Mouse (Mus musculus): ENCODE data around the gene Paqr9. TPM values are rescaled to one million over a fixed set of nuclear protein-coding genes. Genes with fewer than 3 reads are reported as not detected.

Paqr9 gene
- total RNA-seq, 2 experiments from 2014 or later: 51.9 to 53.2 TPM

DNA sequence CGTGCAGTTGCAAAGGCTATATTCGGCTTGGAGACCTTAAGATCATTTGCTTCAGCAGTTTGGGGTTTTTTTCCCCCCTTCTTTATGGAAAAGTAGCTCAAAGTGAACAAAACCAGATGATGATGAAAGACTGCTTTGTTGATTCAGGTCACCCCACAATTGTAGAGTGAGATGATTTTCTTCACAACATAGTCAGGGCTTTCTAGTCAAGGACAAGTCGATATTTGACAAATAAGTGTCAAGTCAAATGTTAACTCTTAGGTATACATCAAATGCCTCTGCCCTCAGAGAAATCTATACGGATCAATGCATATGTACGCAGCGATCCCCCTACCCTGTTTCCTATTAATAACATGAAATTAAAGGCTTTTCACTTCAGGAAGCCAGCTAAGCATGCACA is 17.0 kb upstream of the Paqr9 start:
- DNase-seq (ENCODE audit: extremely low spot score in 1 of 2, low spot score in 1 of 2): no peak

DNA sequence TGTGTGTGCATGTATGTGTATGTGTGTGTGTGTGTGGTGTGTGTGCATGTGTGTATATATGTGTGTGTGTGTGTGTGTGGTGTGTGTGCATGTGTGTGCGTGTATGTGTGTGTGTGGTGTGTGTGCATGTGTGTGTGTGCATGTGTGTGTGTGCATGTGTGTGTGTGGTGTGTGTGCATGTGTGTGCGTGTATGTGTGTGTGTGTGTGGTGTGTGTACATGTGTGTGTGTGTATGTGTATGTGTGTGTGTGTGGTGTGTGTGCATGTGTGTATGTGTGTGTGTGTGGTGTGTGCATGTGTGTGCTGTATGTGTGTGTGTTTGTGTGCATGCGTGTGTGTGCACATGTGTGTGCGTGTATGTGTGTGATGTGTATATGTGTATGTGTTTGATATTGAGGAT is 14.9 kb upstream of the Paqr9 start:
- DNase-seq (ENCODE audit: extremely low spot score in 1 of 2, low spot score in 1 of 2): no peak

DNA sequence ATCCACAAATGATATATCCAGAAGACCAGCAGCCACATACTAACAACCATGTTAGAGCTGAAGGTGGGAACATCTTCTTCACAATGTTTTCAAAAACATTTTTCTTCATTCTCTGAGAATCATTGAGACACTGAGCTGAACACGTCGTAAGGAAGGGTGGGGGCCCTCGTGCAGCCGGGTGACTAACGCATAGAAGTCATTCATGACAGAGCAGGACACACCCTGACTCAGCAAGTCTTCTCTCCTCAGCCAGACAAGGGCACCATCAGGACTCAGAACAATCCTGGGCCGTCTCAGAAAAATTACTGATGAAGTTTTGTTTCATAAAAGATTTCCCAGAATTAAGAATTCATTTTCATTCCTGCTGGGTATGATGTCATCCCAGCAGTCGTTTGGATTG is 12.8 kb upstream of the Paqr9 start:
- no peak for DNase-seq (ENCODE audit: extremely low spot score in 1 of 2, low spot score in 1 of 2)

DNA sequence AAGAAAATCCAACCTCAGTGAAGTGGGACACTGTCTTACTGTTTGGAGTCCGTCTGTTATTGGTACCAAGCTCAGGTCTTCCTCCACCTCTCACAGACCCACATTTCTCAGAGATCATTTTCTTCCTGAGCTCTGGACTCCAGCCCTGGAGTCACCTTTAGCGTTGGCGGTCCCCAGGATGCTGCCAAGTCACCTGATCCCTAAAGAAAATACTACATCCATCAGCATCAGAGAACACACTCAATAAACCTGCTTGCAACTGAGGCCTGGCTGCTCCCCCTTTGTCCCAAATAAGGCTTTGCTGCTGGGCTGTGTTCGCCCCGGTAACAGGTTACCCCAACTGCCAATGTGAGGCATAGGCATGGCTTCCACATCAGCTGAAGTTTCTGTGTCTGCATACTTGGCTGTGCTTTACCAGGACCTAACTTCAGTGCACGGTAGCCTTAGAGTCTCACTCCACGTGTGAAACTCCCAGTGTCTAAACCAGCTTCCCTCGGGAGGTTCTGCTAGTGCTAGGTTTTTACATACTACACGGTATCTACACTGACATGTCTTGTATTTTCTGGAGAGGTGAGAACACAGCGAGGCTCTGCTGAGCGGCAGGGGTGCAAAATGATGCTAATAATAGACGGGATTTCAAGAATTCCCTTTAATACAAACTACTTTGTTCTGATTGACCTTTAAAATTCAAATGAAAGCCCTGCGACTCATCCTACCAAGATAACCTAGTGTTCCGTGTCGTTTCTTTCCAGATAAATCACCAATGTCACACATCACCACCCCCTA is 9.6 kb upstream of the Paqr9 start:
- no peak for DNase-seq (ENCODE audit: extremely low spot score in 1 of 2, low spot score in 1 of 2)

DNA sequence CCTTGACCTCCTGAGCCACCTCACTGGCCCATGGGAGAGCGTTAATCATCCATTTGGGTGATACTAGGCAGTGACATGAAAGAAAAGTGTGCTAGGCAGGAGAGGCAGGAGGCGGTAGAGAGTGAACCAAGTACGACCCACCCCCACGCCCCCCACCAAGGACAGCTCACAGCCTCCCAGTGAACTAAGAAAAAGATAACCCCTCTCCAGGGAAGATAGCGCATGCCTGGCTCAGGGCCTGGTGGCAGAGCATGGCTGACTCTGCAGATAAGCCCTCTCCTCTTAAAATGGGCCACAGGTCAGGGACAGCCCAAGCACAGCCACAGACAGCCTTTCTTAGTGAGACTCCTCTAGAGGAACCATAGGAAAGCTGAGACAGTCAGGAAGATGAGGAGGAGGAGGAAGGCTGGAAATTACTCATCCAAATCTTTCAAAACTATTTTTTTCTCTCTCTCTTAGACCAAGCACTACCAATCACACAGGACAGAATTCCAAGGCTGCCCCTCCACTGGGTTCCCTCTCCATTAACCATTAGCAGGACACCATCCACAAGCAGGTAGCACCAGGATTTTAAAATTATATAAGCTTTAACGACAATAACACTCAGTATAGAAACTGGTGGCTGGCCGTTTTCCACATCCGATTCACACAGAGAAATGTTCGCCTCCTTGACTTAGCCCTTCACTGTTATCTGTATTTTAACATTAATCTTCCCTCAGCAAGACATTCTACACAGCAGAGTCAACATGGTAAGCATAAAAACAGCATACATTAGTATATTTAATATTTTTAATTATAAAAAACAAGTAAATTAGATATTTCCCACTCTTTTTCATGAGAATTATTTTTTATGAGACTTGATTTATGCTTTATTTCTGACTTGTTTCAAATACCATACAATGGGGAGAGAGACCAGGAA is 8.3 kb upstream of the Paqr9 start:
- DNase-seq (ENCODE audit: extremely low spot score in 1 of 2, low spot score in 1 of 2): no peak

DNA sequence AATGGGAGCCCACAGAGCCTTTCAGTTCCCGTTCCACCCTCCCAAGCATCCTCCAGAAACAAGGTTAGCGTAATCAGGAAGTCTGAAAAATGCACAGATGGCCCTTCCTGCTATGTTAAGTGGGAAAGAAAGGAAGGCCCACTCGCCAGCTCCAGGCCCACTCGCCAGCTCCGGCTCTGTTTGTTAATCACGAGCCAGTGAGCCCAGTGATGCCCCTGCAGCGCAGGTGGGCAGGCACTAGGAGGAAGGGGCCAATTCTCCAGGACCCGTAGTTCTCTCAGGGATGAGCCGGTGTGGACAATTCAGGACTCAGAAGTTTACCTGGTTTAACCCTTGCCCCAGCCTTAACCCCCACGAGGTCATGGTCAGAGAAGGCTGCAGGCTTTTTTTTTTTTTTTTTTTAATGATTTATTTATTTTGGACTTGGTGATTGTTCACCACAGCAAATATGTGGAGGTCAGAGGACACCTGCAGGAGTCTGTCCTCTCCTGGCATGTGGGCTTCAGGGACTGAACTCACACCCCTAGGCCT is 7.2 kb upstream of the Paqr9 start:
- no peak for DNase-seq (ENCODE audit: extremely low spot score in 1 of 2, low spot score in 1 of 2)

DNA sequence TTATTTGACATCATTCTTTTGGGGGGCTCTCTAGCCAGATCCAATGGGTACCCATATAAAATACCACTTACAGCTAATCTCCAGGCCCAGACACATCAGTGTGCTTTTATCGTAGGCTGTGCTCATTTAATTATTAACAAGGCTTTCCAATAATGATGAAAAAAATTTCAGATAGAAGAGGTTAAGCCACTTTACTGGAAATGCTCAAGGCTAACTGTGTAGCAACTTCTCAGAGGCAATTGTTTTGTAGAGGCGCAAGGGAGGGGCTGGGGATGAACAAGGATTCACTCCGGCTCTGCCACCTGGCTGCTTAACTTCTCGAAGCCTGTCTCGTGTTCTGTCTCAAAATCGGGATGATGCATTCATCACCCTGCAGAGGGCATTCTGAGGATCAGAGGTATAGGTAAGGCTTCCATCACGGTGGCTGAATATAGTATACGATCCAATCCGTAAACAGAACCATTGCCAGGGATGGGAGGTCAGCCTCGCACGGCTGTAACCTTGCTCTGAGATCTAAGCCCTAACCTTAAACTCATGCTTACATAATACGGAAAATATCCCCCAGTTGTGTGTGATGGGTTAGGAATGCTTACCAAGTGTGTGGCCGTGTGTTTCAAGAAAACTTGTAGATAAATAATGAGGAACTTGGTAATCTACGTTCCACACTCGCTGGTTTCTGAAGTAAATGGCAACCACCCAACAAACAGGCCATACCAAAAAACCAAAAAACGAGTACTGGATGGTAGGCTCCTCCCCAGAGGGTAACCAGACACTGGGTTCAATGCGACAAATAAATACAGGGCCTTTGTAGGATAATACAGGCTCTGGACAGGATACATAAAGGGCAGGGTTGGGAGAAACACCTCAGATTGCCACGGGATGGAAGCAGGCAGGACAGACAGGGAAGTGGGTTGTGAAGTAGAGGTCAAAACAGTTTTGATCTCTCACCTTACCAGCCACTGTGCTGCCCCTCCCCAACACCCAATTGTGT is 4.9 kb upstream of the Paqr9 start:
- no peak for DNase-seq (ENCODE audit: extremely low spot score in 1 of 2, low spot score in 1 of 2)

DNA sequence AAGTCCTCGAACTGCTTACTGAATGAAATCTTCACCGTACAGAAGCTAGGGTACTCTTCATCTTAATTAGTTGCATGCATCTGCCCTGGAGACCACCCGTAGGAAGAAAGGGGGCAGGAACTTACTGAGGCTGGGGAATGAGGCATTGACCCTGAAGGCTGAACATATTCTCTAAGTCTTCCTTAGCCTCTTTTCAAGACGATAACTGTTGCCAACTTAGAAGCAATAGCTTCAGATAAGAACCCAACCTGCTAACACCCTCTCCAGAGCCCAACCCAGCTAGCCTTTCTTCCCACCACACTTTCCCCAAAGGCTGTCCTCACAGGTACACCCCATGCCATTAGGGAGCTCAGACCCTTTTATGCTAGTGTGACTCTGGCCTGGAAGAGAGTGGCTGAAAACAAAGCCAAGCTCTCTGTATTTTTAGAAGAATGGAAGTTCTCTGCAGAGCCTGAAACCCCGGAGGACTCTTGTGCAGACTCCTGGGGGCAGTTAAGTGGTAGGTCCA is 4.2 kb upstream of the Paqr9 start:
- DNase-seq (ENCODE audit: extremely low spot score in 1 of 2, low spot score in 1 of 2): no peak

DNA sequence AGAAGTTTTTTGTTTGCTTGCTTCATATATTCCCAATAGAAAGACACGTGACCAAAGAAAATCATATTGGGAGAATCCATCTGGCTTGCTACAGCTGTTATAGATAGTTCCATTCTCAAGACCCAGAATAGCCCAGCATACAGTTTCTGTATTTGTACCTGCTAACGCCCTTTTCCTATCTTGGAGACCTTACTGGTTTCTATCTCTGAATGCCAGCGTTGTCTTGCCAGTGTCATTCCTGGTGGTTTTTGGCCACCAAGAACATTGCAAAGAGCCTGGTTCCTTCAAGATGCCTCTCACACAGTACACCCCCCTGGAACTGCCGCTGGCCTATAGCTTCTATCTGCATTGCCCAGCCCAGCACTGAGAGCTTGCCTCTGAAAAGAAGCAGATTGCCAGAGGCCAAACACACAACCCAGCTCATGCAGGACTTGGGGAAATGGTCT is 3.4 kb upstream of the Paqr9 start:
- DNase-seq (ENCODE audit: extremely low spot score in 1 of 2, low spot score in 1 of 2): no peak

DNA sequence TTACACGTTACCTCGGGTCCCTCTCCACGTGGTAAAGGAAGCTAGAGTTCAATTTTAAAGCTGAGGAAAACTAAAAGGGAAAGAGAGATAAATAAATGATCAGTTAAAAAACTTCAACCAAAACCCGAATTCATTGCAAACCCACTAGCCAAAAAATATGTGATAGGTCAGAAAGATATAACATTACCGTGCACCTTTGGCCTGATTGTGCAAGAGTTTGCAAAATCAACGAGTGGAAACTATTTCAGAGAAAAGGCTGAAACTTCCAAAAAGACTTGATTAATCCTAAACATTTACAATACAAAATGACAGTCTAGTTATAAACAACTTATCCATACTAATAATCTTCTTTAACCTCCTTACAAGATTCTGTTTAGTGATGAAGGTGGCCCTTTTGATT is 1.7 kb upstream of the Paqr9 start:
- DNase-seq (ENCODE audit: extremely low spot score in 1 of 2, low spot score in 1 of 2): no peak

DNA sequence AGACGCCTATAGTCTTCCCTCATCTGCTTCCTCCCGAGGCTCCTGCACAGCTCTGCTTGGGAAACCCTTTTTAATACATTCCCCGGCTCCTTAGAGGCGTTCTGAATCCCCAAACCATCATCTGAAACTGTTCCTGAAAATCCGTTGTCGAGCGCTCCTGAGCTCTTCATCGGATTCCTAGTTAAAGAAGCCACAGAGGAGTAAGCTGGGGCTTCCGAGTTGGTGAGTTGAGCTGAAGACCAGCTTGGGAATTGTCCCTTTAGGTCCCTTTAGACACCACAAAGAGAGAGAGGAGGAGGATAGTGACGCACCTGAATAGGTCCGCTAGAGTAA is 765 bp upstream of the Paqr9 start:
- no peak for DNase-seq (ENCODE audit: extremely low spot score in 1 of 2, low spot score in 1 of 2)

DNA sequence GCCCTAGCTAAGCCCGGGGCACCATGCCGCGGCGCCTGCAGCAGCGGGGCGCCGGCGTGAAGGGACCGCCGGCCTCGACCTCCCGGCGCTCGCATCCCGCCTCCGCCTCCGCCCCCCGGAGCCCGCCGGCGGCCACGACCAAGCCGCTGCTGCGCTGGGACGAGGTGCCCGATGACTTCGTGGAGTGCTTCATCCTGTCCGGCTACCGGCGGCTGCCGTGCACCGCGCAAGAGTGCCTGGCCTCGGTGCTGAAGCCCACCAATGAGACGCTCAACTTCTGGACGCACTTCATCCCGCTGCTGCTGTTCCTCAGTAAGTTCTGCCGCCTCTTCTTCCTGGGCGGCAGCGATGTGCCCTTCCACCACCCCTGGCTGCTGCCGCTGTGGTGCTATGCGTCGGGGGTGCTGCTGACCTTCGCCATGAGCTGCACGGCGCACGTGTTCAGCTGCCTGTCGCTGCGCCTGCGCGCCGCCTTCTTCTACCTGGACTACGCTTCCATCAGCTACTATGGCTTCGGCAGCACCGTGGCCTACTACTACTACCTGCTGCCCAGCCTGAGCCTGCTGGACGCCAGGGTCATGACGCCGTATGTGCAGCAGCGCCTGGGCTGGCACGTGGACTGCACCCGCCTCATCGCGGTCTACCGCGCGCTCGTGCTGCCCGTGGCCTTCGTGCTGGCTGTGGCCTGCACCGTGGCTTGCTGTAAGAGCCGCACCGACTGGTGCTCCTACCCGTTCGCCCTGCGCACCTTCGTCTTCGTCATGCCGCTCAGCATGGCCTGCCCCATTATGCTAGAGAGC is 679 bp downstream of the Paqr9 start:
- DNase-seq (ENCODE audit: extremely low spot score in 1 of 2, low spot score in 1 of 2): peak; percentile 47 to 51

DNA sequence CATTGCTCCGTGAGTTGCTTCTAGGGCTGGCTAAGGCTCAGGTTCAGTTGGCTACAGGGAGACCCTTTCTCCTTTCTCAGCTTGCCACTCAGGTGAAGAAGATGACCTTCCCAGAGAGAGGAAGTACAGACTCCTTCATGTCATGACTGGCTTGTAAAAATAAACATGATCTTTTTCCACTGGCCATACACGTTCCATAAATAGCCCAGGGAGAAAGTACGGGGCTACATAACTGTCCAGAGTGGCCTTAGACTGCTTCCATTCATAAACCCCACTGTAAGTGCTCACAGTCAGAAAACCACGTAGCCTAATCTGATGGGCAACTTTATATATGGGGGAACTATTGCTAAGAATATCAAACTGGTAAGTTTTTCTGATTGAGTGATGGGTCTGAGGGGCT is 4.6 kb downstream of the Paqr9 start:
- DNase-seq (ENCODE audit: extremely low spot score in 1 of 2, low spot score in 1 of 2): no peak

DNA sequence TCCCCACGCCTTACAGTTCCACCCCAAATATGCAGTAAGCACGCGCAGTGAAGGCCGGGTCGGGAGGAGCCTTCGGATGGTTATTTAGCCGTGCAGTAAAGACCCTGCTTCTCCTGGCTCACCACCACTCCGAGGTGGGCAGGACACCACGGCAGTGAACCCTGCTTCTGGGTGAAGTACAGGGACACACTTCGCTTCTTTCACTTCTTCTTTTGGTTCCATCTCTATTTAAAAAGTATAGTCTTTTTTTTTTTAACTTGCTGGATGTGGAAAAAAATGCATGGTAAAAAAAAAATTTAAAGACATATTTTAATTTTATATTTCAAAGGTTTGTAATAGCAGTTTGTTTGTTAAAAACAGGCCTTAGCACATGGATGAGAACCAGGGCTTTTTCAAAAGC is 6.9 kb downstream of the Paqr9 start:
- no peak for DNase-seq (ENCODE audit: extremely low spot score in 1 of 2, low spot score in 1 of 2)

DNA sequence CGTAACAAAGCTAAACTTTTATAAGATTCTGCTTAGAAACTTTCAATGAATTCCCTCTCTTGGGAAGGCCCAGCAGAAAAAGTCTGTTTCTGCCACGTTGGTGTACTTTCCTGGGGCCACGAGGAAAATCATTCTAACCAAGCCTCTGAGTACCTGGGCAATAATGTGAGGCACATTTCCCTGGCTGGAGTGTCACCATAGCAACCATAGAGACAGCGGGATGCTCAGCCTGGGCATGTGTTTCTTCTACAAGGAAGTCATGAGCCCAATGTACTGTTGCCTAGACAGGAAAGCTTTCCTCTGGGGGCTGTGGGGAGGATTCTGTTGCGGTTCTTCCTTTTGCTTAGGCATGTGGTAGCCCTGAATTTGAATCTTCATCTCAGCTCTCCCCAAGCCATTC is 7.5 kb downstream of the Paqr9 start:
- DNase-seq (ENCODE audit: extremely low spot score in 1 of 2, low spot score in 1 of 2): no peak

DNA sequence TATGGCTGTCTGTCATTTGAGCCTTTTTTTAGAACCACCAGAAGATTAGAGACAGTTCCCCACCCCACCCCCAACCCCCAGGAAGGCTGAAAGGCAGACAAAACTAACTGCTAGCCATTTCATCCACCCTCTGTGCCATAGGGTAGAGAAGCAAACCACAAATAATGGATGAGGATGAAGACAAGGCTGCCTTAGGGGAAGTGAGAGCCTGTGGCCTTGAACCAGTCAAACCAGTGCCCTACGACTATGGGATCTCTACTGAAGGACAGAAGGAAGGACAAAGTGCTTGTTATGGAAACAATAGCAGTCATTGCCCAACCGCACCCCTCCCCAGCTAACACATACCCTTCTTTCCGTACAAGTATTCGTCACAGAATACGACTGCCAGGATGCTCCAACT is 9.8 kb downstream of the Paqr9 start:
- DNase-seq (ENCODE audit: extremely low spot score in 1 of 2, low spot score in 1 of 2): no peak

DNA sequence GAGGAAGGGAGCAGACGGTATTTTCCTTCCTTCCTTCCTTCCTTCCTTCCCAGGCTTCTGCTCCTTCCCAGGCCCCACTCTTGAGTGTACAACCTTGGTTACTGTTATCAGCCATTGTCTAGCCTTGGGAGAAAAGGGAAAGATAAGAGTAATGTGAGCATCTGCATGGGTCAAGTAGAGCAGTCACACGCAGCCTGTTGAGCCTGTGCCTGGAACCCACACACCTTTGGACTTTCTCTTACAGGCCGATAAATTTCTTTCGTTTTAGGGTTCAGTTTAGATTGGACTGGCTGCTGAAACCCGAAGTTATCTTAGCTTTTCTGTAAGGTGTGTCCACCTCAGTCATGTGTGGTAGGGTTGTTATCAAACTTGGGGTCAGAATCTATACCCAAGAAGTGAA is 10.5 kb downstream of the Paqr9 start:
- no peak for DNase-seq (ENCODE audit: extremely low spot score in 1 of 2, low spot score in 1 of 2)

DNA sequence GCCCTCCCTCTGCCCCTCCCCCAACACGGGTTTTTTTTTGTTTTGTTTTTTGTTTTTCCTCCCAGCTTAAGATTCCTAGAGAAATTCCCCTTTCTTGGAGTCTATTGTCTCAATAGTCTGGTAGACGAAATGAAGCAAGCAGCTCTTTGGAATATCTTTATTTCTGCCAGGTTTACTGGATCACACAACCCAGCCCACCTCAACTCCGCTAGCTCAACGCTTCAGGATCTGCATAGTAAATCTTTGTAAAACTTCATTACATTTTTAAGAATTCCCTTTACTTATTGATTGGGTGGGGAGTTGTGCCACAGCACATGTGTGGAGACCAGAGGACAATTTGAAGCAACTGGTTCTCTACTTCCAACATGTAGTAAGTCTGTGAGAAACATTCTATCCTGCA is 11.1 kb downstream of the Paqr9 start:
- no peak for DNase-seq (ENCODE audit: extremely low spot score in 1 of 2, low spot score in 1 of 2)

DNA sequence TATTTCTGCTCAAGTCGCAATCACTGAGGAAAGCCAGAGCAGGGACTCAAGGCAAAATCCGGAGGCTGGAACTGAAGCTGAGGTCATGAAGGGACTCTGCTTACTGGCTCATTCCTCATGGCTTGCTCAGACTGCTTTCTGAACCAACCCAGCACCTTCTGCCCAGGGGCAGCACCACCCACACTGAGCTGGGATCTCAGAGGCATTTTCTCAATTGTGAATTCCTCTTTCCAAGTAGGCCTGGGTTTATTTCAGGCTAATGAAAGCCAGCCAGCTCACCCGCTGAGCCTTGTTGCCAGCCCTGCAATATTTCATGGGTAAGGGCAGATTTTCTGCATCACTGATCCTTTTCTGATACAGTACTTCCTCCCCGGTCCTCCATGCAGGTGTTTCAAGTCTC is 12.0 kb downstream of the Paqr9 start:
- DNase-seq (ENCODE audit: extremely low spot score in 1 of 2, low spot score in 1 of 2): no peak
